Mouse (Mus musculus) ES-E14 (cell line): Measurements from ENCODE around the gene Cd3g. TPM values are rescaled to one million over a fixed set of nuclear protein-coding genes. Genes with fewer than 3 reads are reported as not detected.

Experiments used
- DNase-seq: peaks from one replicate; pipeline ENCODE4 v3.0.0-alpha.2; 2013; ENCODE audit warnings: low read depth, low spot score
- H3K27ac ChIP-seq: 2 replicates; pipeline ENCODE4 v1.5.1; 2012; ENCODE audit warnings: low read depth, mild to moderate bottlenecking, low read length, moderate library complexity, mixed read lengths; ENCODE audit not compliant: poor library complexity, insufficient read depth, severe bottlenecking
- H3K36me3 ChIP-seq: 2 replicates; pipeline ENCODE4 v1.6.1; 2012; ENCODE audit warnings: mild to moderate bottlenecking, low read length, moderate library complexity, mixed read lengths; ENCODE audit not compliant: control insufficient read depth, poor library complexity, insufficient read depth, severe bottlenecking
- H3K4me1 ChIP-seq, 2 experiments: fragments of 150-350 bp in 1 of 2; sonication (generic) in 1 of 2; 2 replicates each; pipeline ENCODE4 v1.6.1; 2012; ENCODE audit warnings: low read length in 2 of 2, mild to moderate bottlenecking in 1 of 2, mixed read lengths in 1 of 2; ENCODE audit not compliant: control insufficient read depth in 2 of 2, insufficient read depth in 2 of 2, poor library complexity in 1 of 2
- H3K4me3 ChIP-seq, 2 experiments: fragments of 150-350 bp in 1 of 2; sonication (generic) in 1 of 2; 2 replicates each; pipeline ENCODE4 v1.5.1; 2012; ENCODE audit warnings: low read length in 2 of 2, low read depth in 1 of 2, mild to moderate bottlenecking in 1 of 2, mixed read lengths in 1 of 2; ENCODE audit not compliant: insufficient read depth in 1 of 2, poor library complexity in 1 of 2, severe bottlenecking in 1 of 2
- H3K9ac ChIP-seq: 2 replicates; pipeline ENCODE4 v1.6.1; 2012; ENCODE audit warnings: low read depth, mild to moderate bottlenecking, low read length, mixed read lengths; ENCODE audit not compliant: poor library complexity, insufficient read depth, severe bottlenecking
- H3K9me3 ChIP-seq: fragments of 150-350 bp; sonication (generic); 2 replicates; pipeline ENCODE4 v1.6.1; 2012; ENCODE audit warnings: low read depth, mild to moderate bottlenecking, low read length; ENCODE audit not compliant: control insufficient read depth, insufficient read depth
- CHD2 ChIP-seq: IDR thresholded peaks from 2 replicates; pipeline ENCODE4 v1.6.1; 2014; ENCODE audit warnings: mild to moderate bottlenecking, low read depth, low read length, inconsistent platforms
- HCFC1 ChIP-seq: IDR thresholded peaks from 2 replicates; pipeline ENCODE4 v1.6.1; 2012; ENCODE audit warnings: low read length, inconsistent platforms, borderline replicate concordance; ENCODE audit not compliant: insufficient read depth
- MAFK ChIP-seq: IDR thresholded peaks from 2 replicates; pipeline ENCODE4 v1.6.1; 2014; ENCODE audit warnings: mild to moderate bottlenecking, low read depth, low read length, inconsistent platforms; ENCODE audit not compliant: insufficient read depth
- ZC3H11A ChIP-seq: IDR thresholded peaks from 2 replicates; pipeline ENCODE4 v1.6.1; 2012; ENCODE audit warnings: low read depth, mild to moderate bottlenecking, inconsistent platforms, low read length, borderline replicate concordance
- ZNF384 ChIP-seq: IDR thresholded peaks from 2 replicates; pipeline ENCODE4 v1.6.1; 2012; ENCODE audit warnings: low read depth, low read length, inconsistent platforms
- in situ Hi-C, 2 experiments: fragments of 600-800 bp; cut with MboI; formaldehyde crosslinking; loops; one replicate each; pipeline ENCODE4 v1.15.1; 2025; ENCODE audit warnings: low sequenced_read_pairs in 2 of 2, inconsistent platforms in 1 of 2; ENCODE audit not compliant: unreplicated experiment in 2 of 2
- total RNA-seq: library from RNA; depleted of rRNA; stranded (reverse); fragments of 300-350 nt; gene quantifications from 2 replicates; pipeline ENCODE4 v1.2.3, GENCODE M21; 2012; rRNA removed

Gene Cd3g
- total RNA-seq, 1 experiment: 0.27 TPM

GRCm38 (mm10) chr9:44921123-44921468 is 59.1 kb downstream of the Cd3g start:
- no peaks in the 10 kb centered on the region for H3K9me3 ChIP-seq
- peak overlapping the region; percentile 87 for H3K9ac ChIP-seq
- peak overlapping the region; percentile 64; the same call in 1 of the 2 replicates for H3K27ac ChIP-seq
- no peaks in the 10 kb centered on the region for H3K4me1 ChIP-seq
- H3K36me3 ChIP-seq: no peaks in the 10 kb centered on the region
- peak overlapping the region; percentile 83 for H3K4me3 ChIP-seq
- in situ Hi-C loops: no loop called here
- TF ChIP-seq HCFC1 (0 out of 2 replicates have a peak, but pooled peaks have one; percentile 11), ZNF384 (no peak)
- DNase-seq: no peak

DNA sequence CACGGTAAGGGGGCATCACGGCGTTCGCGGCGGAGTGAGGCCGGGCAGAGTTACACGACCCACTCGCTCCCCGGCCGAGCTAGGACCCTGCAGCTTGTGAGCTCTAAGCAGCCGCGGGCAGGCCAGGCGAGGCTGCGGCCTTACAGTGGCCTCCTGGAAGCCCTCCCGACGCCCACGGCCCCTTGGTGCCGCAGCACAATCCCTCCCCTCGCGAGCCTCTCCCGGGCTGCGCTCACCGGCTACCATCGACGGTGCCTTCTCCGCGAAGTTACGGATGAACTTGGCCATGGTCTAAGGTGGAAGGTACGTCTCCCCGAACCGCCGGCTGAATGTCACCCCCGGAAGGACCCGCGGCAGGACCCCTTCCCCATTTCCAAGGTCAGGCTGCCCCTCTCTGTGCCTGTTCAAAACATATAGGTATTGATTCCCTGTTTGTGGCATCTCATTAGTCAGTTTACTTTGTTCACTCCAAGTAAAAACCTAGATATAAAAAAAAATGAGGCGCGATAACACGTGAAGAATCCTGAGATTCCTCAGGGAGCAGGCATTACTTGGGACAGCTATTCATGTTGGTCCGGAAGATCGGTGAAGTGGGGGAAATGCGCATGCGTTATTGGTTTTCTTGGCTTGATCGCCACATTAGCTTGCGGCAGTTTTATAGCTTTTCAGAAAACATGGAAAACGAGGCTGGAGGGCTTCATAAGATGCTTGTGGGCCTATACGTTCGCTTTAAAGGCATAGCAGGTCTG is 59.7 kb downstream of the Cd3g start, which contains the start of gene Atp5l:
TSS of gene Atp5l (minus strand) at position 369 of the 749 bp plus-strand sequence.
- no peaks in the 10 kb centered on the region for H3K36me3 ChIP-seq
- H3K9ac ChIP-seq: peak within 1 kb of the TSS; percentile 87
- no peaks in the 10 kb centered on the region for H3K9me3 ChIP-seq
- peak; percentile 92 for DNase-seq
- no peaks in the 10 kb centered on the region for H3K4me1 ChIP-seq
- peak within 1 kb of the TSS; percentile 83 for H3K4me3 ChIP-seq
- peak within 1 kb of the TSS; percentile 64; the same call in 1 of the 2 replicates for H3K27ac ChIP-seq
- in situ Hi-C loops: no loop called here
- TF ChIP-seq HCFC1 (peak; percentile 56; the same call in 1 of the 2 replicates), ZNF384 (no peak)

DNA sequence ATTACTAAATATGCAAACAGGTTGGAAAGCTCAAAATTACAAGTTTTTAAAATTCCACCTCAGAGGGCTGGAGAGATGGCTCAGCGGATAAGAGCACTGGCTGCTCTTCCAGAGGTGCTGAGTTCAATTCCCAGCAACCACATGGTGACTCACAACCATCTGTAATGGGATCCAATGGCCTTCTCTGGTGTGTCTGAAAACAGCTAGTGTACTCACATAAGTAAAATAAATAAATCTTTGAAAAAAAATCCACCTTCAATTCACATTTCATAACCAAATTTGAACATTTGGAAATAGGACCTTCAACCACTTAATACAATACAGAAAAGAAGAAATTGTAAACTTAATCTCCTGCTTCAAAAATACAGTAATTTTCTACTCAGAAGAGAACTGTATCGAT is 60.6 kb downstream of the Cd3g start:
- Histone ChIP-seq H3K36me3 (no peaks in the 10 kb centered on the region; the same call in 1 of the 2 replicates), H3K9ac (peak overlapping the region; percentile 87; the same call in 1 of the 2 replicates), H3K4me3 (peak overlapping the region; percentile 83), H3K9me3 (no peaks in the 10 kb centered on the region), H3K4me1 (no peaks in the 10 kb centered on the region), H3K27ac (no peak overlapping the region)
- DNase-seq: no peak
- TF ChIP-seq MAFK (no peak), ZC3H11A (no peak), ZNF384 (no peak), CHD2 (no peak), HCFC1 (no peak)
- in situ Hi-C loops: no loop called here

Other genes with a start within 250 kb of the Cd3g start
- gene Phldb1, start 245.2 kb downstream of the Cd3g start, total RNA-seq: 25.8 and 44.0 TPM in 2 replicates
- 46.4 and 72.3 TPM in 2 replicates for gene Arcn1, start 212.6 kb downstream of the Cd3g start, total RNA-seq
- 49.1 and 64.4 TPM in 2 replicates for gene Ift46, start 212.5 kb downstream of the Cd3g start, total RNA-seq
- gene Tmem25, start 181.1 kb downstream of the Cd3g start, total RNA-seq: 0.54 and 1.0 TPM in 2 replicates
- 0.80 and 2.2 TPM in 2 replicates for gene Ttc36, start 177.4 kb downstream of the Cd3g start, total RNA-seq
- gene Kmt2a, start 99.1 kb downstream of the Cd3g start, total RNA-seq: 23.6 and 25.2 TPM in 2 replicates
- 664 and 732 TPM in 2 replicates for gene Atp5l, start 59.7 kb downstream of the Cd3g start, total RNA-seq
- gene Ube4a, start 14.8 kb downstream of the Cd3g start, total RNA-seq: 46.5 and 56.3 TPM in 2 replicates
- not detected in 2 replicates for gene Cd3d, start 1.4 kb upstream of the Cd3g start, total RNA-seq
- gene Cd3e, start 29.2 kb upstream of the Cd3g start, total RNA-seq: 3.2 and 4.0 TPM in 2 replicates
- gene Mpzl2, start 59.4 kb upstream of the Cd3g start, total RNA-seq: 13.3 and 18.9 TPM in 2 replicates
- 5.0 and 5.2 TPM in 2 replicates for gene Mpzl3, start 74.8 kb upstream of the Cd3g start, total RNA-seq
- gene Jaml, start 98.8 kb upstream of the Cd3g start, total RNA-seq: 0.16 and 0.40 TPM in 2 replicates
- gene Scn2b, start 137.4 kb upstream of the Cd3g start, total RNA-seq: 1.1 and 1.7 TPM in 2 replicates
- 0.32 and 0.45 TPM in 2 replicates for gene Scn4b, start 158.0 kb upstream of the Cd3g start, total RNA-seq
- gene BC049352, start 201.6 kb upstream of the Cd3g start, total RNA-seq: not detected in 2 replicates
- 0.32 and 0.36 TPM in 2 replicates for gene Tmprss4, start 223.7 kb upstream of the Cd3g start, total RNA-seq